Mouse (Mus musculus) intestine, postnatal 0 days (tissue): ENCODE measurements around the gene Cd164. TPM values are rescaled to one million over a fixed set of nuclear protein-coding genes. Genes with fewer than 3 reads are reported as not detected.
A peak's percentile ranks its signal among the peaks of the same experiment; 100 is the strongest.

Experiments used
- ATAC-seq: fragments of 200-750 bp; cut with Nextera tagmentation; 2 replicates; pipeline ENCODE4 v1.8.0; 2017; ENCODE audit warnings: mild to moderate bottlenecking, moderate TSS enrichment, moderate library complexity
- H3K27ac ChIP-seq: fragments of 300-500 bp; sonication (generic); 2 replicates; pipeline ENCODE4 v1.5.1; 2014; ENCODE audit warnings: mild to moderate bottlenecking, low read depth, low read length, moderate library complexity
- H3K27me3 ChIP-seq: fragments of 300-500 bp; sonication (generic); replicated peaks from 2 replicates; pipeline ENCODE4 v1.6.1; 2014; ENCODE audit warnings: low read length, mixed read lengths; ENCODE audit not compliant: control insufficient read depth, insufficient read depth
- H3K36me3 ChIP-seq: fragments of 300-500 bp; sonication (generic); 2 replicates; pipeline ENCODE4 v1.6.1; 2014; ENCODE audit warnings: mild to moderate bottlenecking, moderate library complexity; ENCODE audit not compliant: control insufficient read depth, insufficient read depth
- H3K4me1 ChIP-seq: fragments of 300-500 bp; sonication (generic); replicated peaks from 2 replicates; pipeline ENCODE4 v1.6.1; 2014; ENCODE audit warnings: antibody characterized with exemption, low read length, mixed read lengths; ENCODE audit not compliant: control insufficient read depth, insufficient read depth
- H3K4me2 ChIP-seq: fragments of 300-500 bp; sonication (generic); replicated peaks from 2 replicates; pipeline ENCODE4 v1.6.1; 2014; ENCODE audit warnings: low read depth, mild to moderate bottlenecking, moderate library complexity
- H3K4me3 ChIP-seq: fragments of 300-500 bp; sonication (generic); 2 replicates; pipeline ENCODE4 v1.5.1; 2014; ENCODE audit warnings: low read depth, low read length
- H3K9ac ChIP-seq: fragments of 300-500 bp; sonication (generic); 2 replicates; pipeline ENCODE4 v1.6.1; 2014; ENCODE audit warnings: mild to moderate bottlenecking, low read depth, low read length
- H3K9me3 ChIP-seq: fragments of 300-500 bp; sonication (generic); 2 replicates; pipeline ENCODE4 v1.6.1; 2016; ENCODE audit warnings: mixed run types; ENCODE audit not compliant: control insufficient read depth
- CTCF ChIP-seq: sonication (generic); IDR thresholded peaks from 2 replicates; pipeline ENCODE4 v1.5.1; 2016; ENCODE audit warnings: low read depth, mild to moderate bottlenecking, control low read depth, antibody characterized with exemption, moderate library complexity
- WGBS: fragments of 180-500 bp; shearing (Covaris S2); extraction: QIAGEN DNeasy Blood & Tissue Kit; methylation state at CpG from one replicate; pipeline ENCODE4 v1.1.7; 2014; 5-methylcytosine and 5-hydroxymethylcytosine counted together
- polyA plus RNA-seq: library from polyadenylated mRNA; unstranded; fragments of >200 nt; fragmentation: Nextera tagmentation; extraction: Ambion mirVana; gene quantifications from 2 replicates; pipeline ENCODE4 v1.2.1, GENCODE M21; 2015

The Cd164 gene
- polyA plus RNA-seq, 1 experiment from 2014 or later = 181 TPM

- Histone ChIP-seq H3K4me1 (peaks cover 12% of the 10 kb centered on the region; the same call in 1 of the 2 replicates), H3K4me3 (no peak overlapping the region), H3K36me3 (no peaks in the 10 kb centered on the region), H3K9ac (no peak overlapping the region; the same call in 1 of the 2 replicates), H3K27ac (peak overlapping the region; percentile 89), H3K4me2 (peak overlapping the region; percentile 10; the same call in 1 of the 2 replicates), H3K27me3 (no peaks in the 10 kb centered on the region), H3K9me3 (no peaks in the 10 kb centered on the region)
- 36% methylated on average over 3 of the region's 3 CpGs for WGBS
- peak; percentile 75 for ATAC-seq
- no peak for TF ChIP-seq CTCF
Observed at GRCm38 (mm10) chr10:41552319-41552718, 33.1 kb downstream of the Cd164 start.

- Histone ChIP-seq H3K4me2 (peak overlapping the region; percentile 10; the same call in 1 of the 2 replicates), H3K27me3 (no peaks in the 10 kb centered on the region), H3K4me1 (peaks cover 12% of the 10 kb centered on the region; the same call in 1 of the 2 replicates), H3K9ac (no peak overlapping the region), H3K36me3 (no peaks in the 10 kb centered on the region), H3K27ac (peak overlapping the region; percentile 89), H3K9me3 (no peaks in the 10 kb centered on the region), H3K4me3 (no peak overlapping the region)
- 37% methylated on average over 14 of the region's 14 CpGs for WGBS
- peak; percentile 97 for ATAC-seq
- 0 out of 2 replicates have a peak, but pooled peaks have one; percentile 3 for TF ChIP-seq CTCF
Observed at GRCm38 (mm10) chr10:41552847-41553589, 33.8 kb downstream of the Cd164 start.

GRCm38 (mm10) chr10:41553711-41554110 is 34.5 kb downstream of the Cd164 start:
- no peaks in the 10 kb centered on the region for H3K9me3 ChIP-seq
- no peak overlapping the region for H3K4me2 ChIP-seq
- no peaks in the 10 kb centered on the region for H3K36me3 ChIP-seq
- no peaks in the 10 kb centered on the region for H3K27me3 ChIP-seq
- no peak for TF ChIP-seq CTCF
- H3K27ac ChIP-seq = peak overlapping the region; percentile 47; the same call in 1 of the 2 replicates
- H3K4me3 ChIP-seq = no peak overlapping the region
- H3K4me1 ChIP-seq = peaks cover 12% of the 10 kb centered on the region; the same call in 1 of the 2 replicates
- 68% methylated on average over 4 of the region's 4 CpGs for WGBS
- no peak for ATAC-seq
- no peak overlapping the region for H3K9ac ChIP-seq

- H3K4me1 ChIP-seq = peaks cover 12% of the 10 kb centered on the region; the same call in 1 of the 2 replicates
- no peak overlapping the region for H3K9ac ChIP-seq
- H3K4me2 ChIP-seq = no peak overlapping the region
- TF ChIP-seq CTCF = no peak
- no peak overlapping the region for H3K27ac ChIP-seq
- H3K4me3 ChIP-seq = no peak overlapping the region
- 77% methylated on average over 3 of the region's 3 CpGs for WGBS
- no peak for ATAC-seq
- H3K27me3 ChIP-seq = no peaks in the 10 kb centered on the region
- no peaks in the 10 kb centered on the region for H3K36me3 ChIP-seq
- H3K9me3 ChIP-seq = no peaks in the 10 kb centered on the region; the same call in 1 of the 2 replicates
Observed at GRCm38 (mm10) chr10:41555081-41555480, 35.9 kb downstream of the Cd164 start.

- TF ChIP-seq CTCF = no peak
- H3K36me3 ChIP-seq = no peaks in the 10 kb centered on the region
- no peaks in the 10 kb centered on the region for H3K27me3 ChIP-seq
- 0 out of 2 replicates have a peak, but pooled peaks cover under 1% of the 10 kb centered on the region for H3K4me1 ChIP-seq
- no peak for ATAC-seq
- no peak overlapping the region for H3K4me2 ChIP-seq
- 92% methylated on average over 1 of the region's 1 CpGs for WGBS
- H3K4me3 ChIP-seq = no peak overlapping the region
- H3K9me3 ChIP-seq = no peaks in the 10 kb centered on the region; the same call in none of the 2 replicates
- no peak overlapping the region for H3K27ac ChIP-seq
- no peak overlapping the region for H3K9ac ChIP-seq
Observed at GRCm38 (mm10) chr10:41558401-41558800, 39.2 kb downstream of the Cd164 start.

- TF ChIP-seq CTCF = no peak
- no peak for ATAC-seq
- H3K27me3 ChIP-seq = no peaks in the 10 kb centered on the region
- no peak overlapping the region for H3K4me3 ChIP-seq
- H3K9me3 ChIP-seq = no peaks in the 10 kb centered on the region; the same call in none of the 2 replicates
- H3K4me1 ChIP-seq = 0 out of 2 replicates have a peak, but pooled peaks cover 4% of the 10 kb centered on the region
- H3K36me3 ChIP-seq = no peaks in the 10 kb centered on the region
- no peak overlapping the region for H3K4me2 ChIP-seq
- 85% methylated on average over 10 of the region's 10 CpGs for WGBS
- H3K27ac ChIP-seq = no peak overlapping the region
- H3K9ac ChIP-seq = no peak overlapping the region
Observed at GRCm38 (mm10) chr10:41561701-41562395, 42.6 kb downstream of the Cd164 start.
